Mouse (Mus musculus) T-helper 1 cell (primary cell): ENCODE data around the gene Gm20479.

Source experiments
- in situ Hi-C: fragments of 300-600 bp; cut with MboI, MseI; formaldehyde crosslinking; loops from one replicate; pipeline ENCODE4 v1.15.1; 2025; ENCODE audit warnings: high pct_unique_total_duplicates

Gene Gm20479

DNA sequence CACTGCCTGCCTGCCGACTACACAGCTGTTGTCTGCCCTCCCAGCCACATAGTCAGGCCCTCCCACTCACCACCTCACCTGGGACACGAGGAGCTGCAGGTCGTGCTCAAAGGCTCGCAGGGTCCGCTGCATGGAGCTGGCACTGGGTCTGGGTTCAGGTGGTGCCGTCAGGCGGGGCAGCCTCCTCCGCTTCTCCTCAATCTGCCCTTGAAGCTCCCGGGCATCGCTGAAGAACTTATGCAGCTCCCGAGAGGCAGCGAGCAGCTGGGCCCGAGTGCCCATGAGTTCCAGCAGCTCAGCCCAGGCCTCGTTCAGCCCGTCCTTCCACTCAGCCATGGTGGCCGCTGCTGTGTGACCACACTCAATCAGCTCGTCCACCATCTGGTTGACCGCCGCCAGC lies 11.9 kb upstream of the Gm20479 start:
- in situ Hi-C loops = no loop called here

DNA sequence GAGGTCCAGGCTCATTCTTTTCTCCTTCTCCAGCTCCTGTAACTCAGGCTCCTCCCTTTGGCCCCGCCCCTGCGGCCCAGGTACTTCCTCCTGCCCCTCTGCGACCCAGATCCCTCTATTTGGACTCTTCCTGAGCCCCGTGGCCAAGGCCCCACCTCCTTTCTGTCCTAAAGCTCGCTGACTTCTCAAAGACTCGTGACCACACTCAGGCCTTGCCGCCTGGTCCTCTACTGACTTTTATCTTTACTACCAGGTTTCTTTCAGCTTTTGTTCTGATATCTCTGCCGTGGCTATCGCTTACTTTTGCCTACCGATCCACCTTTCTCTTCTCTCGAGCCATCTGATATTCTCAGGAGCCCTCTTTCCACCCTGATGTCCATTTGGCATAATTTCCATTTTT lies 10.8 kb upstream of the Gm20479 start:
- in situ Hi-C loops = no loop called here

DNA sequence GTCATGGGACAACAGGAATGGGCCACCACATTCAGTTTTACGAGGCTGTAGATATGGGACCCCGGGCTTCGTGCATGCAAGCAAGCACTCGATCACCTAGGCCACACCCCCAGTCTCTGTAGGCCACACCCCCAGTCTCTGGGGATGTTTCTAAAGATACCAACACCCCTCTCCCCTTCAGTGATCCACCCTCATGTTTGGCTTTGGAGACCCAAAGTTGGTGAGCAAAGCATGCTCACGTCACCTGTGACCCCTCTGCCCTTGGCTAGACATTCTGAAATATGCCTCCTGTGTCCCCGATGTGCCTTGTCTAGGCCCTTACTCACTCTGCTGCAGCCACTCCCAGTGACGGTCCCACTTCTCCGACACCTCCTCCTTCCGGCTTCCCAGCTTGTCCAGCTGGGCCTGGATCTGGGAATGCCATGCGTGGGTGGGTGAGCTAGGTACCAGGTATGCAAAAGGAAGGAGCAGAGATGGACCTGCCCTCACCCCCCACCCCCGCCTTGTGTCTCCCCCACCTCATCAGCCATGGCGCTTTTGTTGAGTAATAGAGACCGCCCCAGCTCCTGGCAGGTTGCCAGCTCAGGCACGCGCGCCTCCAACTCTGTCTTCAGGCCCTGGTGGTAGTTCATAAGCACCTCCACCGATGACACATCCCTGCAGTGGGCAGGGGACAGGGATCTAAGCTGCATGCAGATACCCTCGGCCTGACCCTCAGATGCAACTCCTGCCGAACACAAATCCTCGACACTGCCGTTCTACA lies 9.0 kb upstream of the Gm20479 start:
- in situ Hi-C loops = no loop called here

GRCm38 (mm10) chr7:27364379-27364778 lies 7.2 kb upstream of the Gm20479 start:
- in situ Hi-C loops = no loop called here

DNA sequence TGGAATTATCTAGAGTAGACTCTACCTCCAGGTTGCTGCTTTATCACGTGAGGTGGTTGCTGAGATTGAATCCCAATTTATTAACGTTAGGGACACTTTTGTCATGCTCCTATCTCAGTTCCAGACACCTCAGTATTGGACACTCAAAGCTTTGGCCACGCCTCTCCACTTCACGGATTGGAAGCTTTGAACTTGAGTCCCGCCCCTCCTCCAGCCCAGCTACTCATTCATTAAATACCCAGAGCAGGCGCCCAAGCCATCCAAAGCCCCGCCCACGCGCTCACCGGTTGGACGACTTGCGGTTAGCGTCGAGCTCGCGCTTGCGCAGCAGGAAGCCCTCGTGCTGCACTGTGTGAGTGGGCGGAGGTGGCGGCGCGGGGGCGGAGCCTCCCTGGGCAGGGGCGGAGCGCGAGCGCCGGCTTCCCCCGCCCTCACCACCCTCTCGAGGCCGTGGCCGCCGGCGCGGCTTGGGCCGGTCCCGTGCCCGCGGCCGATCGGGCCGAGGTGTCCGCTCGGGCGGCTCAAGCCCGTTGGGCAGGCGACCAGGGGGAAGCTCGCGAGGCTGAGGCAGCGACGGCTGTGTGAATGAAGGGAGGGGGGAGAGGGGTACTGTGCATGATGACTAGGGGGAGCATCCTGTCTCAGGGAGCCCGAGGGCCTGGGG lies 4.2 kb upstream of the Gm20479 start:
- in situ Hi-C loops = no loop called here

GRCm38 (mm10) chr7:27360749-27361148 lies 3.5 kb upstream of the Gm20479 start:
- in situ Hi-C loops = no loop called here

DNA sequence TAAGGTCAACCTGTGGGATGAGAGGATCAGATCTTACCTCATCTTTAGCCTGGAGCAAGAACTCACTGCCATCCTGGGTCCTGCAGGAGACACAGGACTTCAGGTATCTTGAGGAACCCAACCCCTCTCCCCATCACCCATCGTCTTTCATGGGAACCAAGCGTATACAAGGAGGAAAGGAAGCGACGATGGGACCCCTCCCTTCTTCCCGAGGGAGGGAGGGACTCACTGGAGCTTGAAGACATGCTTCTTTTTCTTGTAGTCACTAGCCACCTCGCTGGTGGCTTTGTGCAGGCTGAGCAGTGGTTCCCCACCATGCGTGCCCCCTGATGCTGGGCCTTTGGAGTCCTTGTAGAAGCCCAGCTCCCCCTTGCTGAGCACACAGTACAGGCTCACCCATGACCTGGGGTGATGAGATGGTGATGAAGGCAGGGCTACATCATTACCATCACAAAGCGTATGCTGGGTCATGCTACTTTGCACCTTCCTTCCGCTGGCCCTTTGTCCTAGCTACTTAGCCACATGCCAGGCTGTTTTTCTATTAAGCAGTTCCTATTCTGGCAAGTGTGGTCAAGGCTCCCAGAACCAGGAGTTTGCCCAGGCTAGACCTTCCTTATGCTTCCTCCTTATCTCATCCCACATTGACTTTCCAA lies 2.6 kb upstream of the Gm20479 start:
- in situ Hi-C loops = no loop called here

GRCm38 (mm10) chr7:27359162-27359561 lies 1.9 kb upstream of the Gm20479 start:
- in situ Hi-C loops = no loop called here

DNA sequence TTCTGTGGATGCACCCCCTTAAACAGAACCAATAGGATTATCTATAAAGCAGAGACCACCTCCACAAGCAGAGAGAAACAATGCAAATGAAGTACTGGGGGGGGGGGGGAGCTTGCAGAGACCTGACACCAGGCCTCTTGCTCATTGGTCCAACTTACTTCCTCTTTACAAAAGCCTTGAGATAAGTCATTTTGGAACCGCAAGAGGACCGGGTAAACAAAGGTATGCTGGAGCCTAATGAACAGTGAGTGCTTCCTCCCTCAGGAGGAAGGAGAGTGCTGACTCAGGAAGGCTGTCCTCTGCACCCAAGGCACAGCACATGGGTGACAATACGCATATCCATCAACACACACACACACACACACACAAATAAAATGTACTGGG lies 368 bp upstream of the Gm20479 start:
- in situ Hi-C loops = no loop called here

GRCm38 (mm10) chr7:27356248-27356647 lies 971 bp downstream of the Gm20479 start:
- in situ Hi-C loops = no loop called here

DNA sequence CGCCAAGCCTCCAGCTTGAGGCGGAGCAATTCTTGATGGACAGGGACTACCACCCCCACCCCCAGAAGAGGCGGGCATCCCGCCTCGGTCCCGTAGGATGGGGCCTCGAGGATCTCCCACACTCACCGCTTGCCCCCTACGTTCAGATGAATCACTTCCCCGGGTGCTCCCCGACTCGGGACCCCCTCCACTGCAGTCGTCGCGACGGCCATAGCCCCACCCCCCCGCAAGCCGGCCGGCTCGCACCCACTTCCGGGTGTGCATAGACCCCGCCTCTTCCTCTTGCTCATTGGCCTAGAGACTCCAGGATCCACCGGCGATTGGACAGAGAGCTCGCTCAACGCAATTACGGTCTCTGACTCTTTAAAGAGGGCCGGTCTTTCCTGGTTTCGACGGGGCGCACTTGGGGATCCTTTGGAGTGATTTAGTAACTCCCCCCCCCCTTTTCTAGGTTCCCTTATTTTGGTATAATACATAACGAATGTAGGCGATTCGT lies 1.4 kb downstream of the Gm20479 start, which contains the start of gene Shkbp1:
Gene Shkbp1 (minus strand): TSS at position 275 of the 496 bp plus-strand sequence.
- in situ Hi-C loops = no loop called here

GRCm38 (mm10) chr7:27355261-27355660 lies 2.0 kb downstream of the Gm20479 start:
- in situ Hi-C loops = no loop called here

GRCm38 (mm10) chr7:27354783-27355182 lies 2.4 kb downstream of the Gm20479 start:
- in situ Hi-C loops = no loop called here

GRCm38 (mm10) chr7:27354144-27354543 lies 3.1 kb downstream of the Gm20479 start:
- in situ Hi-C loops = no loop called here

DNA sequence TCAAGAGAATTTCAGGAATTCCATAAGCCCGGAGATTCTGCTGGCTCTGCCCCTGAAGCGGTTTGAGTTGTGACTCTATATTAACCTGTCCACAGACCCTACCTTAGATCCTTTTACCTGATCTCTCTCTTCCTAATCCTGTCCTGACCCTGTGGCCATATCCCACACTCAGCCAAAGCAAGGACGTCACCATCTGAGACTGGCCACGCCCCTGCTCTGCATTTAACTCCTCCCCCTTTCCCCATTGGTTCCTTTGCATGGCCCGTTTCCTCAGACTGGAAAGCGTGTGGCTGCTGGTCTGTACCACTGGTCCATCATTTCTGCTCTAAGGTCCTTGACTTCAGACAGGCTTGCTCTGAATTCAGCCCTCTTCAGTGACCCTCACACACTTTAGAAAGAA lies 11.8 kb downstream of the Gm20479 start:
- in situ Hi-C loops = no loop called here

DNA sequence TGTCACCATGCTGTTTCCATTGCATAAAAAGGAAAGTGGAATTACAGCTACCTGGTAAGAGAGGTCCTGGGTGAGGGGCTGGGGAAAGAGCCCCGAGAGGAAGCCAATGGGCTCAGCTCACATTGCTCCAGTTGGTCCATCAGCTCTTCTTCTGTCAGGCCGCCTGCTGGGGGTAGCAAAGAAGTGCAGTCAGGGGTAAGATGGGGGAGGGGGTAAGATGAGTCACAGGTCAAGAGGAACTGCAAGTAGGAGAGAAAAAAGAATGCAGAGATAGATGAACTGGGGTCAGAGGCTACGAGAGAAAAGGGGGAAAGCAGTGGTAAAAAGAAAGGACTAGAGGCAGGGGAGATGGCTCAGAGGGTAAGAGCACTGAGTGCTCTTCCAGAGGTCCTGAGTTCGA lies 14.6 kb downstream of the Gm20479 start:
- in situ Hi-C loops = no loop called here

DNA sequence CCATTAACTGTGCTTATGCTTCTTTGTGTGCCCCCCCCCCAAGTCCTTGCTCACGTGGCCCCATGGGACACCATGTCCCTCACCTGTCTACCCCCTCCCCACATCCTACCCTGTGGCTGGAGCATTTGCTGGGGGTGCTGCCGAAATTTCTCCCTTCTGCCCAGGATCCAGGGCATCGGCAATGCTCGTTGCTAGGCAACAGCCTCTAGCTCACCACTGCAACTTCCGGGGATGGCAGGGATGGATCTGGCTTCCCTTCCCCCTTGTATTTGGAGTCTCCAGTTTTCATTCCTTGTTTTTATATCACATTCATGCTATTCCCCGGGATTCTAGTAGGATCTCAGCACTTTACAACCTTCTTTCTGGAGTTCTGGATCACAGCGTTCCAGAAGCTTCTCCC lies 17.7 kb downstream of the Gm20479 start:
- in situ Hi-C loops = loop anchor here (5.0 kb wide), 1 partner anchor 58 kb away; no protein-coding TSS in a partner anchor

DNA sequence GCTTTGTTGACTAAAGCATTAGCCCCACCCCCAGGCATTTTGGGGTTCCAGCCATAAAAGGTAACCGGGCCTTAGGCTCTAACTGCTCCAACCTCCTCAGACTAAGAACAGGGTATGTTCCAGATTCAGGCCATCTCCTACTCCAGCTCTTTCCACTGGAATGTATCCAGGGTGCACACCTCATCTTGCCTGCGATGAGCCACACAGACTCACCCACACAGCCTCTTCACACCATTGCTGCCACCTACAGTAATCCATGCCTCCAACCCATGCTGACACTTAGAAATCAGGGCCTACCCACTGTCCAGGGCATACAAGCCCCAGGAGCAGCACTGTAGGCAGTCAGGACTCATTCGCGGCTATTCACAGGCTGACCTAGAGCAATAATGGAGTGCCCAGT lies 18.1 kb downstream of the Gm20479 start:
- in situ Hi-C loops = loop anchor here (5.0 kb wide), 1 partner anchor 58 kb away; no protein-coding TSS in a partner anchor

DNA sequence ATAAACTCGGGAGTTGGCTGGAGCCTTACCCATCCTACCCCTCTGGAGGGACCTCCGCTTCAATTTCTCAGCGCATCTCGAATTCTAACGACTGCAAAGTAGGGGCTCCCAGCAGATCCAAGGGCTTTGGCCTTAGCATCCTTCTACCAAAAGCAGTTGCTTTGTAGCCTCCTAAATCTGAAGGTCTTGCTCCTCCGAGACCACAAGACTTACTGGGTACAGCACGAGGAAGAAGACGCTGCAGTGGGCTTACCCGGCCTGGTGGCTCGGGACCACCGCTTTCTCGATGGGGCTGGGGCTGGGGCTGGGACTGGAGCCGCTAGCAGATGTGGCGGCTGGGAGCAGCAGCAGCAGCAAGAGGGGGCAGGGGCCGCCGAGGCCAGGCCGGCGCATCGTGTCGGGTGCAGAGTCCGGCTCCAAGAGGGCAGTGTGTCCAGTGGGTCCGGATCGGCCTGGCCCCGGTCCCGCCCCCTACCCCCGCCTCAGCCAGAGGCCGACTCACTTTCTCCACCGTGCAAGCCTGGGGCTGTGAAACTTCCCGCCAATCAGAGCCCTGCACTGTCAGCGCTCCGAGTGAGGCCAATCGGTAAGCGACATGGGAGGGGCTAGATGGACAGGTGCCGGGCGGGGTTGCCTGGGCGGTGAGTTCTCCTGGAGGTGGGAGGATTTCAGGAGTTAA lies 19.9 kb downstream of the Gm20479 start, which contains the start of gene Ltbp4:
Gene Ltbp4 (minus strand): TSS at position 518 of the 679 bp plus-strand sequence.
- in situ Hi-C loops = loop anchor here (5.0 kb wide), 1 partner anchor 60 kb away; no protein-coding TSS in a partner anchor

GRCm38 (mm10) chr7:27335928-27336823 lies 21.0 kb downstream of the Gm20479 start:
- in situ Hi-C loops = loop anchor here (5.0 kb wide), 1 partner anchor 61 kb away; no protein-coding TSS in a partner anchor
